Mouse (Mus musculus) 3T3-L1 (cell line): ENCODE results near the gene Uqcrq.

Source experiments
- DNase-seq: peaks from one replicate; pipeline ENCODE4 v3.0.0-alpha.2; 2015; ENCODE audit warnings: low read depth, low spot score

The Uqcrq gene

GRCm38 (mm10) chr11:53430670-53431346 lies at the start of gene Uqcrq, which contains the start of gene Gdf9:
Gene Uqcrq, minus strand, starts transcription at chr11:53430831.
Gene Gdf9, plus strand, starts transcription at chr11:53431023.
- peak; percentile 100 for DNase-seq

GRCm38 (mm10) chr11:53479783-53480301 lies 49.2 kb upstream of the Uqcrq start, which contains the start of the genes Gm9945 and Sowaha:
Gene Gm9945, plus strand, starts transcription at chr11:53480166.
Gene Sowaha, minus strand, starts transcription at chr11:53480274.
- DNase-seq, result no peak

GRCm38 (mm10) chr11:53479171-53479782 lies 48.6 kb upstream of the Uqcrq start:
- DNase-seq, result no peak

- DNase-seq, result no peak
Observed at GRCm38 (mm10) chr11:53478383-53479170, 47.9 kb upstream of the Uqcrq start.

GRCm38 (mm10) chr11:53477833-53478232 lies 47.2 kb upstream of the Uqcrq start:
- DNase-seq, result no peak

- DNase-seq, result no peak
Observed at GRCm38 (mm10) chr11:53475620-53476019, 45.0 kb upstream of the Uqcrq start.

GRCm38 (mm10) chr11:53472709-53473108 lies 42.1 kb upstream of the Uqcrq start:
- no peak for DNase-seq

- peak; percentile 91 for DNase-seq
Observed at GRCm38 (mm10) chr11:53469968-53470695, 39.5 kb upstream of the Uqcrq start, which contains the start of gene Gm9837. Gene Gm9837, minus strand, starts transcription at chr11:53470479.

- DNase-seq, result no peak
Observed at GRCm38 (mm10) chr11:53469294-53469967, 38.8 kb upstream of the Uqcrq start.

- DNase-seq, result no peak
Observed at GRCm38 (mm10) chr11:53466231-53466971, 35.8 kb upstream of the Uqcrq start.

- DNase-seq, result no peak
Observed at GRCm38 (mm10) chr11:53463551-53464424, 33.2 kb upstream of the Uqcrq start.

- DNase-seq, result no peak
Observed at GRCm38 (mm10) chr11:53461727-53462126, 31.1 kb upstream of the Uqcrq start.

- DNase-seq, result peak; percentile 89
Observed at GRCm38 (mm10) chr11:53460192-53460591, 29.6 kb upstream of the Uqcrq start.

GRCm38 (mm10) chr11:53458996-53459395 lies 28.4 kb upstream of the Uqcrq start:
- no peak for DNase-seq

- peak; percentile 37 for DNase-seq
Observed at GRCm38 (mm10) chr11:53457372-53457954, 26.8 kb upstream of the Uqcrq start.

GRCm38 (mm10) chr11:53456474-53457371 lies 26.1 kb upstream of the Uqcrq start, which contains the start of the genes Gm10447 and Shroom1:
Gene Gm10447, minus strand, starts transcription at chr11:53457110.
Gene Shroom1, plus strand, starts transcription at chr11:53457205.
- peak; percentile 78 for DNase-seq

- no peak for DNase-seq
Observed at GRCm38 (mm10) chr11:53453031-53453430, 22.4 kb upstream of the Uqcrq start.
